Mouse (Mus musculus): ENCODE measurements around the gene Ube2s. TPM values are rescaled to one million over a fixed set of nuclear protein-coding genes. Genes with fewer than 3 reads are reported as not detected.
"Not testable (repeated sequence)": the region's sequence is repeated elsewhere in the genome, so short reads cannot be mapped to it uniquely, and the experiment has no call there.

Ube2s gene
- polyA plus RNA-seq, 1 experiment from 2014 or later = 386 TPM

DNA sequence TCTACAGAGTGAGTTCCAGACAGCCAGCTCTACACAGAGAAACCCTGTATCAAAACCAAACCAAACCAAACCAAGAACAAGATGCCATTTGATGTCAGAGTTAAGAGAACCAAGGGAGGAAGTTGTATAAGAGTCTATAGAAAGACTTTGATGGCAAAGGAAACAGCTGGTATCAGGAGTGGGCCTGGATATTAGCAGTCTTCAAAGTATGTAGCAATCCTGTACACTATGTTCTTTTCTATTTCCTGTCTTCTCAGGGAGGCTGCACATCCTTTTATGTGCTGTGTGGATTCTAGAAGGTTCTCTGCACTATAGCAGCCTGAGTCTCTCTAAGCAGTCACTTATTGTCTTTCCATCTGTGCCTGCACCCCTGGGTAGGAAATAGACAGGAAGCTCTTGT lies 4.2 kb upstream of the Ube2s start:
- Histone ChIP-seq H3K4me1 (peaks cover 7% of the 10 kb centered on the region), H3K9ac (no peak overlapping the region), H3K9me3 (replicated peaks) (no peaks in the 10 kb centered on the region), H3K4me3 (replicated peaks) (no peak overlapping the region), H3K36me3 (no peaks in the 10 kb centered on the region), H3K27me3 (no peaks in the 10 kb centered on the region), H3K27ac (no peak overlapping the region), H3K4me2 (no peak overlapping the region)
- no peak for ATAC-seq (replicated peaks; ENCODE audit: low FRiP score)

DNA sequence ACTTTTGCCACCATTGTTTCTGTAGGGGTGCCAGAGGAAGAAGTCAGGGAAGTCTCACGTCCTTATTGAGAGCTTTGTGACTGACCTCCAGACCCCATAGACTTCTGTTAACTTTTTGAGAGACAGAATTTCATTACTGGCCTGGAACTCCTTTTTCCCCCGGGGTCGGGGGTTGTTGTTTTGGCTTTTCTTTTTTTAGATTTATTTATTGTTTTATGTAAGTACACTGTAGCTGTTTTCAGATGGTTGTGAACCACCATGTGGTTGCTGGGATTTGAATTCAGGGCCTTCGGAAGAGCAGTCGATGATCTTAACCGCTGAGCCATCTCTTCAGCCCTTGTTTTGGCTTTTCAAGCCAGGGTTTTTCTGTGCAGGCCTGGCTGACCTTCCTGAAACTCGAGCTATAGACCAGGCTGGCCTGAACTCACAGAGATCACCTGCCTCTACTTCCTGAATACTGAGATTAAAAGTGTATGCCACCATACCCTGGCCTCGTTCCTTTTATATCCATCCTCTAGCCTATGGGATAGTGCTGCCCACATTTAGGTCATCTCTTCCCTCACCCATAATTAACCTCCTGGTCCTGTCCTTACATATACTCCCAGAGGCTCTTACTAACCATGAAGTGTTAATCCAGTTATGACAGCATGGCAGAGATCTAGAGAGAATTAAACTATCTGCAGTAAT lies 858 bp upstream of the Ube2s start:
- H3K4me1 ChIP-seq = peaks cover 28% of the 10 kb centered on the region
- H3K27me3 ChIP-seq = no peaks in the 10 kb centered on the region
- 24% methylated on average over 8 of the region's 8 CpGs for WGBS
- H3K36me3 ChIP-seq = peaks cover 26% of the 10 kb centered on the region
- ATAC-seq (replicated peaks; ENCODE audit: low FRiP score) = no peak
- H3K27ac ChIP-seq = peak overlapping the region; percentile 98
- peak overlapping the region; percentile 99 for H3K4me3 ChIP-seq (replicated peaks)
- peak overlapping the region; percentile 76 for H3K4me2 ChIP-seq
- peak overlapping the region; percentile 38; the same call in 1 of the 2 replicates for H3K9ac ChIP-seq
- H3K9me3 ChIP-seq (replicated peaks) = no peaks in the 10 kb centered on the region

DNA sequence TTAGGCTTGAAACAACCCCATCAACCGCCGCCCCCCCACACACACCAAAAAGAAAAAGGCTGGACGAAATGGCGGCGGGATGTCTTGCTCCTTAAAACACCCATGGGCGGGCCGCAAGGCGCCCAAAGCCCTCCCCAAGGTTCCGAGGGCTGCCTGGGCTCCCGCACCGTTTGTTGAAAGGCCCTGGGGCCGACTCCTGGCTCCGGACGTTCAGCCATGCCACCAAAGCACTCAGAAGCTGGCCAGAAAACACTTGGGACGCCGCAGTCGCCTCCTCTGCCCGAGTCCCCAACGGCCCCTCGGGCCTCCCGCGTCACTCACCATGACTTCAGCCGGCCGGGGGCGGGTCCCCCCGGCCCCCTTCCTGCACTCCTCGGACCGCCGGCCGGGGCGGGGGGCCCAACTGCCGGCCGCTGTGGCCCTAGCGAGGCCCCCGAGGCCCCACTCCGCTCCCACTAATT lies 518 bp downstream of the Ube2s start:
- Histone ChIP-seq H3K9me3 (replicated peaks) (no peaks in the 10 kb centered on the region), H3K36me3 (peaks cover 37% of the 10 kb centered on the region), H3K9ac (peak overlapping the region; percentile 99), H3K4me3 (replicated peaks) (peak overlapping the region; percentile 99), H3K27ac (peak overlapping the region; percentile 98), H3K4me2 (peak overlapping the region; percentile 76), H3K4me1 (peaks cover 28% of the 10 kb centered on the region), H3K27me3 (no peaks in the 10 kb centered on the region)
- WGBS = under 1% methylated on average over 27 of the region's 36 CpGs
- ATAC-seq (replicated peaks; ENCODE audit: low FRiP score) = no peak

DNA sequence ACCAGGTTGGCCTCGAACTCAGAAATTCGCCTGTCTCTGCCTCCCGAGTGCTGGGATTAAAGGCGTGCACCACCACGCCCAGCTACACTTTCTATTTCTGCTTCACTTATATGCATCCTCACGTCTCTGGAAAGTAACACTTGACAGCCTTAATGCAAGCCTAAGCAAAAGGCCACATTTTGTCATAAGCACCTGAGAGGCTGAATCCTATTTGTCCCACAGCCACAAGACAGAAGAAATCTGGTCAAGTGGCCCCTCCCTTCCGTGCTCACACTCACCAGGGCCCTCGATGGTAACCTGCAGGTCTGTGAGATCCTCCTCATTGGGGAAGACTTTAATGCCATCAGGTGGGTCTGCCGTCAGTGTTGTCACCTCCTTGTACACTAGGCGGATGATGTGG lies 1.3 kb downstream of the Ube2s start:
- Histone ChIP-seq H3K4me2 (peak overlapping the region; percentile 76), H3K4me1 (peaks cover 28% of the 10 kb centered on the region), H3K36me3 (peaks cover 44% of the 10 kb centered on the region), H3K9ac (peak overlapping the region; percentile 99), H3K27ac (0 out of 2 replicates have a peak overlapping the region, but pooled peaks have one; percentile 98), H3K4me3 (replicated peaks) (peak overlapping the region; percentile 99)
- H3K9me3 ChIP-seq (replicated peaks); ATAC-seq (replicated peaks; ENCODE audit: low FRiP score); H3K27me3 ChIP-seq: not testable (repeated sequence)
- WGBS = 39% methylated on average over 10 of the region's 10 CpGs

DNA sequence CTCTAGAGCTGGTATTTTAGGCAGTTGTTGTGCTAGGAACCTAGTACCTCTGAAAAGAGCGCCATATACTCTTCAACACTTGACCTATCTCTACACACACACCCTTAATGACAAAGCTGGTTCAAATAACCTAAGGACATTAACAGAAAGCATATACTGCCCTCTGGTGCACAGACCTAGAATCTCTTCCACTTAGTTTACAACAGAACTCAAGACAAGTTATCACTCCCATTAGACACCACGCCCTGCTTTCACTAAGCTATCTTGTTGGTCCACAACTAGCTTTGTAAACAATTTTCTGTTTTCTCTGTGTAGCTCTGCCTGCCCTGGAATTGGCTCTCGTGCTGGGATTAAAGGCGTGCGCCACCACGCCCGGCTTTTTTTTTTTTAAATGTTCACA lies 5.7 kb downstream of the Ube2s start:
- ATAC-seq (replicated peaks; ENCODE audit: low FRiP score) = no peak
- WGBS = 93% methylated on average over 7 of the region's 7 CpGs
- Histone ChIP-seq H3K4me2 (no peak overlapping the region), H3K27me3 (no peaks in the 10 kb centered on the region), H3K27ac (no peak overlapping the region), H3K9me3 (replicated peaks) (no peaks in the 10 kb centered on the region), H3K9ac (no peak overlapping the region), H3K36me3 (peaks cover 66% of the 10 kb centered on the region), H3K4me3 (replicated peaks) (no peak overlapping the region), H3K4me1 (peaks cover 23% of the 10 kb centered on the region)

DNA sequence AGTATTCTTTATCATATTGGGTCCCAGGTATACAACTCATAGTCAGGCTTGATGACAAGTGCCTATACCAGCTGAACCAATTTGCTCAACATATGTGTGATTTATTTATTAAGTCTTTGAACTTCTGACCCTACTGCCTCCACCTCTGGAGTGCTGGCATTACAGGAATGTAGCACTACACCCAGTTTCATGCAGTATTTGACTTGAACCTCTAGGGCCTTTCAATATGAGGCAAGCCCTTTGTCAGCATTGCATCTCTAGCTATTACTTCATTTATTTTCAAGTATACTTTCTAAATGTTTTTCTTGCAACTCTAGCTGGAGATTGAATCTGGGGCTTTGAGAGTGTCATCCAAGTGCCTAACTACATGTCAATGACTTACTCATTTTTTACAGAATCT lies 10.1 kb downstream of the Ube2s start:
- no peak overlapping the region for H3K27ac ChIP-seq
- no peak for ATAC-seq (replicated peaks; ENCODE audit: low FRiP score)

DNA sequence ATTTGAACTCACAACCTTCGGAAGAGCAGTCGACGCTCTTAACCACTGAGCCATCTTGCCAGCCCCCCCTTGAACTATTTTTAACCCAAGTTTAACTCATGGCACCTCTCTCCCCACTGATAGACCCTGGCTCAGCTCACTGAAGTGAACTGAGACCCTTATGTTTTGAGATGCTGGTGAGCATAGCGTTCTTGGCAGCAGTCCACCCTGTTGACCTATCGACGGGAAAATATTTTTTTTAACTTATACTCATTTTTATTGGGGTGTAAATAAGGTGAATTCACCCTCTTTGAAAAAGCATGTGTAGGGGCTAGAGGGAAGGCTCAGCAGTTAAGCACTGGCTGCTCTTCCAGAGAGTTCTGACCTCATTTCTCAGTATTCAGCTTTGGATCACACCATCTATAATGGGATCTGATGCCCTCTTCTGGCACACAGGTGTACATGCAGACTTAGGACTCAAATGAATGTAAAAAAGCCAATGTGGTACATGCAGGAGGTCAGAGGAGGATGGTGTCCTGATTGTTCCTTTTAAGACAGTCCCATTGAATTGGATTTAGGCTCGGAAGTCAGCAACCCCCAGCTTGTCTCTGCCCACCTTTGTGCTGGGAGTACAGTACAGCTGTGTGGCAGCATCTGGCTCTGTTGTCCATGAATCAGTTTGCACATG lies 16.5 kb downstream of the Ube2s start:
- Histone ChIP-seq H3K27ac (no peak overlapping the region), H3K36me3 (peaks cover 49% of the 10 kb centered on the region), H3K9ac (no peak overlapping the region), H3K9me3 (replicated peaks) (no peaks in the 10 kb centered on the region), H3K27me3 (no peaks in the 10 kb centered on the region), H3K4me3 (replicated peaks) (no peak overlapping the region), H3K4me1 (peaks cover 16% of the 10 kb centered on the region), H3K4me2 (no peak overlapping the region)
- WGBS = 66% methylated on average over 7 of the region's 7 CpGs
- no peak for ATAC-seq (replicated peaks; ENCODE audit: low FRiP score)

More for the DNA sequence above, 10.1 kb downstream of the Ube2s start:
- Histone ChIP-seq H3K36me3 (peaks cover 49% of the 10 kb centered on the region), H3K4me1 (no peaks in the 10 kb centered on the region), H3K9ac (no peak overlapping the region), H3K27me3 (no peaks in the 10 kb centered on the region), H3K4me2 (no peak overlapping the region), H3K9me3 (replicated peaks) (no peaks in the 10 kb centered on the region), H3K4me3 (replicated peaks) (no peak overlapping the region)

DNA sequence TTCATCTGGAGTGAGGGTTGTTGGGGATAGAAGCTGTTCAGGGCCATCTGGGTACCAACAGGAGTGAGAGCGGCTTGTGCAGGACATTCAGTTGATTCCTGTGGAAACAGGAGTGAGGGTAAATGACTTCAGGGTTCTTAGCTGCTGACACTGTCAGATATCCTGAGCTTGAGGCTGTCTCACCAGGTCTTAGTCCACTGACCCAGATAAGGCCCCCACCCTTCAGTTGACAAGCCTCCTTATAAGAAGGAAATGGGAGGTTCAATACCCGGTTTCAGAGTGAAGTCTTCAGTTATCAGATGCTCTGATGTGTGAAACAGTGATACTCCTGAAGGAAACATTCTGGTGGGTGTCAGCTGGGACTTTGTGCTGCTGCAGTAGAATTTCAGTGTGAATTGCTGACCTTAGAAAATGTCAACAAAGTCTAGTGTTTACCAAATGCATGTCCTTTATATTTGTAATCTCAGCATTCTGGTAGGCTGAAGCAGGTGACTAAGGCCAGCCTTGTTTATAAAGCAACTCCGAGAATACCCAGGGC lies 17.7 kb downstream of the Ube2s start:
- no peak overlapping the region for H3K9ac ChIP-seq
- H3K4me1 ChIP-seq = peaks cover 16% of the 10 kb centered on the region
- WGBS = 71% methylated on average over 3 of the region's 3 CpGs
- peaks cover 49% of the 10 kb centered on the region for H3K36me3 ChIP-seq
- H3K27ac ChIP-seq = no peak overlapping the region
- H3K4me3 ChIP-seq (replicated peaks) = peak overlapping the region; percentile 62
- peak overlapping the region; percentile 78; the same call in 1 of the 2 replicates for H3K4me2 ChIP-seq
- H3K9me3 ChIP-seq (replicated peaks) = no peaks in the 10 kb centered on the region
- no peak for ATAC-seq (replicated peaks; ENCODE audit: low FRiP score)
- H3K27me3 ChIP-seq = 0 out of 2 replicates have a peak, but pooled peaks cover 4% of the 10 kb centered on the region

DNA sequence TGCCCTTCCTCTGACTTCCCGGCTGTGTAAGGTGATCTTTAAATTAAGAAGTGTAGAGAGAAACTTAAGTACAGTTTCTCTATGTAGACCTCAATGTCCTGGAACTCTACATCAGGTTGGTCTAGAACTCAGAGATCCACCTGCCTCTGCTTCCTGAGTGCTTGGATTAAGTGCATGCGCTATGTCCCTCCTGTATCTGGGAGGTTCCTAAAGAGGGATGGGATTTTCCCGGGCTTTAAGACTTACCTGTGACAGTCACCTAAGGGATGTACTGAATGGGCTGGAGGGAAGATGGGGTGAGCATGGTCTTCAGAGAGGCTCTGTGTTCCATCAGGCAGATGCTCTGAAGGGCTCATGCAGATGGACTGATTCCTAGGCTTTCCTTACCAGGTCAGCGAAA lies 18.7 kb downstream of the Ube2s start:
- 31% methylated on average over 4 of the region's 4 CpGs for WGBS
- Histone ChIP-seq H3K27me3 (0 out of 2 replicates have a peak, but pooled peaks cover 4% of the 10 kb centered on the region), H3K9ac (peak overlapping the region; percentile 79), H3K36me3 (peaks cover 49% of the 10 kb centered on the region), H3K9me3 (replicated peaks) (no peaks in the 10 kb centered on the region), H3K27ac (peak overlapping the region; percentile 96), H3K4me2 (peak overlapping the region; percentile 78), H3K4me1 (peaks cover 23% of the 10 kb centered on the region), H3K4me3 (replicated peaks) (peak overlapping the region; percentile 62)
- no peak for ATAC-seq (replicated peaks; ENCODE audit: low FRiP score)

DNA sequence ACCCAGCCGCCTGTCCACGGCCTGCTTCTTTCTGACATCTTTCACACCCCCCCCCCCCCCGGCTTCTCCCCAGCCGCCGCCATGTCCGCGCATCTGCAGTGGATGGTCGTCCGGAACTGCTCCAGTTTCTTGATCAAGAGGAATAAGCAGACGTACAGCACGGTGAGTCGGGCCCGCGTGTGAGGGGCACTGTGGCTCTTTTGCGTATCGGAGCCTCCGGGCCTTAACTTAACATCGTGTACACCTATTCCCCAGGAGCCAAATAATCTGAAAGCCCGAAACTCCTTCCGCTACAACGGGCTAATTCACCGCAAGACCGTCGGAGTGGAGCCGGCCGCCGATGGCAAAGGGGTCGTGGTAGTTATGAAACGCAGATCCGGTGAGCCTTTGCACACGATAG lies 19.1 kb downstream of the Ube2s start:
- H3K4me2 ChIP-seq = peak overlapping the region; percentile 78
- H3K4me3 ChIP-seq (replicated peaks) = peak overlapping the region; percentile 62
- not testable (repeated sequence) for ATAC-seq (replicated peaks; ENCODE audit: low FRiP score); H3K27me3 ChIP-seq; H3K9me3 ChIP-seq (replicated peaks)
- H3K36me3 ChIP-seq = peaks cover 47% of the 10 kb centered on the region
- H3K9ac ChIP-seq = peak overlapping the region; percentile 79
- peaks cover 27% of the 10 kb centered on the region for H3K4me1 ChIP-seq
- H3K27ac ChIP-seq = peak overlapping the region; percentile 96
- under 1% methylated on average over 31 of the region's 31 CpGs for WGBS

DNA sequence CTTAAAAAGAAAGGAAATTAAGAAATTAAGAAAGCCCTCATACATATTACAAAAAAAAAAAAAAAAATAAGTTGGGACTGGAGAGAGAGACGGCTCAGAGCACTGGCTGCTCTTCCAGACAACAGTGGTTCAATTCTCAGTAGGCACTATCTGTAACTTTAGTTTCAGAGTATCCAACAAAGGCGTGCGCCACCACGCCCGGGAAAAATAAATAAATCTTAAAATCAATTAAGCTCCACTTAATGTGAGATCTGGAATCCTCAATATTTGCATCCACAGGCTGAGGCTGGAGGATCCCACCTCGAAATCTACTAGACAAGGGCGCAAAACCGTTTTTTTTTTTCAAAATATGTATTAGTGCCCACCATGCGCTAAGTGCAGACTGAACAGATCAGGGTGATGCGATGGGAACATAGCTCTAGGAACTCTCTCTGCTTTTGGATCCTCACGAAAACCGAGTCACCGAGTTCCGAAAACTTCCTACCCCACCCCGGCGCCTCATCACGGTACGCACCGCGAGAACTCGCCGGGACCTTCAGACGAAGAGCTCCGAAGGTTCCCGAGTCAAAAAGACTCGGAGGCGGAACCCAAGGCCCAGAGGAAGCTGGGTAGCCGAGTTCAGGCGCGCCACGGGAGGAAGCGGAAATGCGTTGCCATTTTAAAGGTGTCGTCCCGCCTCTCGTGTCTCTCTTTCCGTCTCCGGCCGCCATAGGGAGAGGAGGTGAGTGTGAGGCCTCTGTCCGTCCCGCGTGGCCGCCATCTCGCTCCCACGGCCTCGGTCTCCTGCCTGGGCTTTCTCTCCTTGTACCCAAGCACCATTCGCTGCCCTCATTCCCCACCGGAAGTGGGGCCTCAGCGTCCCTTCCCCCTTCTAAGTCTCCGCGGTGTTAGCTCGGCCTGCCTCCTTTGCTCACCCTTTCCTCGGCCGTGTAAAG lies 19.8 kb downstream of the Ube2s start, which contains the start of gene Rpl28:
Gene Rpl28, plus strand, starts transcription at position 597 of the 935 bp plus-strand sequence.
- H3K9me3 ChIP-seq (replicated peaks) = no peaks in the 10 kb centered on the region
- peak within 1 kb of the TSS; percentile 78 for H3K4me2 ChIP-seq
- peak within 1 kb of the TSS; percentile 62 for H3K4me3 ChIP-seq (replicated peaks)
- peak within 1 kb of the TSS; percentile 96 for H3K27ac ChIP-seq
- H3K27me3 ChIP-seq = 0 out of 2 replicates have a peak, but pooled peaks cover 4% of the 10 kb centered on the region
- H3K4me1 ChIP-seq = peaks cover 28% of the 10 kb centered on the region
- under 1% methylated on average over 54 of the region's 54 CpGs for WGBS
- peak; percentile 88 for ATAC-seq (replicated peaks; ENCODE audit: low FRiP score)
- peaks cover 40% of the 10 kb centered on the region for H3K36me3 ChIP-seq
- H3K9ac ChIP-seq = peak within 1 kb of the TSS; percentile 79

Data from kidney, embryonic 15.5 days (tissue).